Mouse (Mus musculus) myocyte (in vitro differentiated cells): ENCODE results near the gene Egln1.

Experiments
- POLR2A ChIP-seq: IDR thresholded peaks from one replicate; pipeline ENCODE4 v1.6.1; 2011; ENCODE audit warnings: low read depth, mild to moderate bottlenecking, control low read depth, moderate library complexity; ENCODE audit not compliant: insufficient read length
- TCF3 ChIP-seq: IDR thresholded peaks from one replicate; pipeline ENCODE4 v1.6.1; 2011; ENCODE audit warnings: low read depth, control low read depth; ENCODE audit not compliant: insufficient read length

DNA sequence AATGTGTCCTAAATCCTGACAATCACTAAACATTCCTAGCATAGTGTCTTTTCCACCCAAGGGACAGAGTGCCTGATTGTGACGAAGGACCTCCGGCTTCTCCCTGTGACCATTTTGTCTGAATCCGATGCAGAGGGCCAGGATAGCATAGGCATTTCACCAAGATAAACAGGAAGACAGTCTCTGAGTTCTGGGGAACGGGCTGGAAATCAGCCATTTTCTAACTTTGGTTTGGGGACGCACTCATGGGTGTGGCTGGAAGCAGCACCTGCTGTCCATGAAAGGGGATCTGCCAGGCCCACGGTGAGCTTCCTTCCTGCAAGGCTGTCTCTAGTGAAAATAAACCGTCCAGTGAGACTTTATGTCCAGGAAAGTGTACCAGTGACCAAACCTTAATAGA, 4.1 kb upstream of the Egln1 start:
- TF ChIP-seq POLR2A (no peak), TCF3 (no peak)
